Mouse (Mus musculus): ENCODE measurements around the gene Ptpn11. TPM values are rescaled to one million over a fixed set of nuclear protein-coding genes. Genes with fewer than 3 reads are reported as not detected.
A peak's percentile ranks its signal among the peaks of the same experiment; 100 is the strongest.

The Ptpn11 gene
- polyA plus RNA-seq, 1 experiment from 2014 or later = 23.6 TPM

GRCm38 (mm10) chr5:121190210-121190835 is 874 bp downstream of the Ptpn11 start:
- peak overlapping the region; percentile 92 for H3K4me2 ChIP-seq
- no peaks in the 10 kb centered on the region for H3K36me3 ChIP-seq
- WGBS = 33% methylated on average over 21 of the region's 21 CpGs
- 0 out of 2 replicates have a peak, but pooled peaks cover 5% of the 10 kb centered on the region for H3K27me3 ChIP-seq
- H3K9me3 ChIP-seq = no peaks in the 10 kb centered on the region
- H3K9ac ChIP-seq = peak overlapping the region; percentile 97
- ATAC-seq (ENCODE audit: low FRiP score) = no peak
- H3K27ac ChIP-seq = peak overlapping the region; percentile 84
- H3K4me3 ChIP-seq = peak overlapping the region; percentile 96
- H3K4me1 ChIP-seq (replicated peaks) = peaks cover 56% of the 10 kb centered on the region

GRCm38 (mm10) chr5:121189182-121189581 is 2.0 kb downstream of the Ptpn11 start:
- Histone ChIP-seq H3K4me2 (peak overlapping the region; percentile 34), H3K36me3 (no peaks in the 10 kb centered on the region), H3K4me3 (peak overlapping the region; percentile 10; the same call in 1 of the 2 replicates), H3K4me1 (replicated peaks) (peaks cover 67% of the 10 kb centered on the region), H3K27me3 (0 out of 2 replicates have a peak, but pooled peaks cover under 1% of the 10 kb centered on the region), H3K27ac (no peak overlapping the region), H3K9ac (0 out of 2 replicates have a peak overlapping the region, but pooled peaks have one; percentile 0), H3K9me3 (no peaks in the 10 kb centered on the region)
- no peak for ATAC-seq (ENCODE audit: low FRiP score)
- 82% methylated on average over 9 of the region's 9 CpGs for WGBS

- Histone ChIP-seq H3K4me2 (peak overlapping the region; percentile 4; the same call in 1 of the 2 replicates), H3K9ac (peak overlapping the region; percentile 46; the same call in 1 of the 2 replicates), H3K4me3 (no peak overlapping the region), H3K9me3 (no peaks in the 10 kb centered on the region), H3K27me3 (no peaks in the 10 kb centered on the region), H3K27ac (0 out of 2 replicates have a peak overlapping the region, but pooled peaks have one; percentile 12), H3K36me3 (no peaks in the 10 kb centered on the region), H3K4me1 (replicated peaks) (peaks cover 76% of the 10 kb centered on the region)
- ATAC-seq (ENCODE audit: low FRiP score) = no peak
- 95% methylated on average over 9 of the region's 9 CpGs for WGBS
Measured at GRCm38 (mm10) chr5:121188265-121188664, 2.9 kb downstream of the Ptpn11 start.

- no peaks in the 10 kb centered on the region for H3K27me3 ChIP-seq
- no peaks in the 10 kb centered on the region for H3K36me3 ChIP-seq
- ATAC-seq (ENCODE audit: low FRiP score) = no peak
- no peaks in the 10 kb centered on the region for H3K9me3 ChIP-seq
- H3K27ac ChIP-seq = 0 out of 2 replicates have a peak overlapping the region, but pooled peaks have one; percentile 12
- peak overlapping the region; percentile 13; the same call in 1 of the 2 replicates for H3K4me2 ChIP-seq
- H3K9ac ChIP-seq = peak overlapping the region; percentile 46
- no peak overlapping the region for H3K4me3 ChIP-seq
- 70% methylated on average over 8 of the region's 8 CpGs for WGBS
- peaks cover 83% of the 10 kb centered on the region for H3K4me1 ChIP-seq (replicated peaks)
Measured at GRCm38 (mm10) chr5:121187580-121188001, 3.6 kb downstream of the Ptpn11 start.

DNA sequence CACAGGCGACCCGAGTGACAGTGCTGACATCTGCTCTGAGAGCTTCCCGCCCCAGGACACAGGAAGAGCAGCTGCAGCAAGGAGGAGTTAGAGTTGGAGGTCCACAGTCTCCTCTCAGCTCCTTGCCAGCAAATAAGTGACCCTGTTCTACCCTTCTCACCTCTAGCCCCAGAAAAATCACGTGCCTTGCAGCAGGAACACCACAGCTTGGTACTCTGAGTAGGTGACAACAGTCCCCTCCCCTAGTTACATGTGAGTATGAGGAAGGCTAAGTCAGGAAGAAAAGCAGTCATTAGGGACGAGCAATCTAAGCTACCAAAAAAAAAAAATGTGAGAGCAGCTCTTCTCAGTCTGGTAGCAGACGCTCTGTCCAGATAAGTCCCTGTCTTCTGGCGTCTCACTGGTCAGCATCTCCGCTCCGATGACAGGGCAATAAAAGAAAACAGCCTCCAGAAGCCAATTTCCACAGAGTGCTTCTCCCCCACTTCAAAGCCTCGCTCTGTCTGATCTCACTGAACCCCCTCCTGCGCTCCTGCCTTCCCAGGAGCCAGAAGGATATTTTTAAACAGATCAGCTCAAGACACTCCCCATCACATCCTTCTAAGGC is 6.1 kb downstream of the Ptpn11 start:
- Histone ChIP-seq H3K4me3 (no peak overlapping the region), H3K4me1 (replicated peaks) (peaks cover 74% of the 10 kb centered on the region), H3K4me2 (0 out of 2 replicates have a peak overlapping the region, but pooled peaks have one; percentile 6), H3K27me3 (no peaks in the 10 kb centered on the region), H3K36me3 (no peaks in the 10 kb centered on the region), H3K9ac (0 out of 2 replicates have a peak overlapping the region, but pooled peaks have one; percentile 35), H3K9me3 (no peaks in the 10 kb centered on the region), H3K27ac (peak overlapping the region; percentile 70)
- no peak; the same call in 1 of the 2 replicates for ATAC-seq (ENCODE audit: low FRiP score)
- 58% methylated on average over 11 of the region's 11 CpGs for WGBS

DNA sequence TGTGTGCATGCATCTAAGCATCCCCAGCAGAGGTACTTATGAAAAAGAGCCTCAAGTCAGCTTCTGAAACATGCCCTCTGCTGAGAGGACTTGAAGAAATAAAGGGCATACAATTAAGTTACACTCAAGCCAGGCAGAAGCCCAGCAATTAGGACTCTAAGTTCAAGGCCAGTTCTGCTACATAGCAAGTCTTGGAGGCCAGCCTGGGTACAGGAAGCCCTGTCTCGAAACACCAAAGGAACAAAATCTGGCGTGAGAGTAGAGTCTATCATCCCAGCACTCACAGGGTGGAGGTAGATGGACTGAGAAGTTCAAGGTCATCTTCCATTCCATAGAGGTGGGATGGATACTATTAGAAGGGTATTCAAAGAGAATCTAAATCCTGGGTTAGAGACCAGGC is 6.8 kb downstream of the Ptpn11 start:
- Histone ChIP-seq H3K27me3 (no peaks in the 10 kb centered on the region), H3K36me3 (no peaks in the 10 kb centered on the region), H3K27ac (peak overlapping the region; percentile 36; the same call in 1 of the 2 replicates), H3K4me3 (no peak overlapping the region), H3K4me2 (no peak overlapping the region), H3K4me1 (replicated peaks) (peaks cover 74% of the 10 kb centered on the region), H3K9me3 (no peaks in the 10 kb centered on the region), H3K9ac (0 out of 2 replicates have a peak overlapping the region, but pooled peaks have one; percentile 35)
- ATAC-seq (ENCODE audit: low FRiP score) = no peak
- WGBS = 72% methylated on average over 2 of the region's 2 CpGs

- ATAC-seq (ENCODE audit: low FRiP score) = no peak
- no peak overlapping the region for H3K4me3 ChIP-seq
- H3K36me3 ChIP-seq = no peaks in the 10 kb centered on the region
- no peak overlapping the region for H3K27ac ChIP-seq
- peaks cover 70% of the 10 kb centered on the region for H3K4me1 ChIP-seq (replicated peaks)
- no peaks in the 10 kb centered on the region for H3K27me3 ChIP-seq
- no peak overlapping the region for H3K9ac ChIP-seq
- H3K9me3 ChIP-seq = no peaks in the 10 kb centered on the region
- WGBS = 63% methylated on average over 9 of the region's 9 CpGs
- H3K4me2 ChIP-seq = no peak overlapping the region
Measured at GRCm38 (mm10) chr5:121183269-121183668, 7.9 kb downstream of the Ptpn11 start.

GRCm38 (mm10) chr5:121179077-121179857 is 11.9 kb downstream of the Ptpn11 start:
- H3K4me2 ChIP-seq = no peak overlapping the region
- H3K36me3 ChIP-seq = 0 out of 2 replicates have a peak, but pooled peaks cover 2% of the 10 kb centered on the region
- H3K9ac ChIP-seq = no peak overlapping the region
- 60% methylated on average over 9 of the region's 9 CpGs for WGBS
- no peaks in the 10 kb centered on the region for H3K27me3 ChIP-seq
- H3K4me1 ChIP-seq (replicated peaks) = peaks cover 30% of the 10 kb centered on the region
- H3K9me3 ChIP-seq = no peaks in the 10 kb centered on the region
- H3K27ac ChIP-seq = 0 out of 2 replicates have a peak overlapping the region, but pooled peaks have one; percentile 19
- no peak overlapping the region for H3K4me3 ChIP-seq
- no peak for ATAC-seq (ENCODE audit: low FRiP score)

GRCm38 (mm10) chr5:121172835-121173234 is 18.4 kb downstream of the Ptpn11 start:
- ATAC-seq (ENCODE audit: low FRiP score) = no peak
- peaks cover 25% of the 10 kb centered on the region for H3K36me3 ChIP-seq
- WGBS = 94% methylated on average over 4 of the region's 4 CpGs
- H3K4me3 ChIP-seq = no peak overlapping the region
- no peak overlapping the region for H3K4me2 ChIP-seq
- H3K27ac ChIP-seq = no peak overlapping the region
- no peaks in the 10 kb centered on the region for H3K9me3 ChIP-seq
- H3K4me1 ChIP-seq (replicated peaks) = no peaks in the 10 kb centered on the region
- no peak overlapping the region for H3K9ac ChIP-seq
- no peaks in the 10 kb centered on the region for H3K27me3 ChIP-seq

DNA sequence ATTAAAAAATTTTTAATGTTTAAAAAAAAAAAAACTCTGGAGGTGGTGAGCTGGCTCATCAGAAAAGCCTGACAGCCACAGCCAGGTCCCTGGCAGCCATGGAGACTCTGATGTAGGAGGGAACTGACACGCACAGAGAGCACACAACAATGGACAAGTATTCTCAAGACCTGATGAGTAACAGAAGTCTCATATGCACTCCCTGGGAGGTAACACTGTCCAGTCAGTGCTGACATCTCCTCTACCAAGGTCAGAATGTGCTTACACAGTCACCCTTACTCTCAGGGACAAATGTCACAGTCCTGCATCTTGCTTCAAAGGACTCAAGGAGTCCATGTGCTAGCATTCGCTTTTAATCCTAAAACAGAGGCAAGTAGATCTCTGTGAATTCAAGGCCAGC is 21.6 kb downstream of the Ptpn11 start:
- Histone ChIP-seq H3K36me3 (peaks cover 52% of the 10 kb centered on the region), H3K9me3 (no peaks in the 10 kb centered on the region), H3K9ac (no peak overlapping the region), H3K4me1 (replicated peaks) (no peaks in the 10 kb centered on the region), H3K27ac (no peak overlapping the region), H3K27me3 (no peaks in the 10 kb centered on the region), H3K4me3 (no peak overlapping the region), H3K4me2 (no peak overlapping the region)
- WGBS = 93% methylated on average over 2 of the region's 2 CpGs
- ATAC-seq (ENCODE audit: low FRiP score) = no peak

DNA sequence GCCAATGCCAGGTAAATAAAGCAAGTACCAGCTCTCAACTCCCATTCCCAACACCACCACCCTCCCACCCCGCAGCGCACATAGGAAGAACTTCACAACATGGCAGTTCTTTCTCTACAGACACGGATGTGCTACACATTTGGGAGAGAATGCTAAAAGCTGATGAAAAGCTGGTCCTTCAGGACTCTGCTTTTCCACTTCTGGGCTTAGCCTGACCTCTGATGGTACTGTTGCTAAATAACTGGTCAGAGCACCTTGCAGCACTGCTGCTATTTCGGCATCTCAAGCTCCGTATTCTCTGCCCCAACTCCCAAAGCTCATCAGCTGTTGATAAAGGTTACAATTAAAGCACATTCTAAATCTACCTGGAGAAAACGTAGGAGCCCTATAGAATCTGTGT is 24.3 kb downstream of the Ptpn11 start:
- no peak for ATAC-seq (ENCODE audit: low FRiP score)
- Histone ChIP-seq H3K36me3 (peaks cover 80% of the 10 kb centered on the region), H3K4me2 (no peak overlapping the region), H3K4me1 (replicated peaks) (no peaks in the 10 kb centered on the region), H3K4me3 (no peak overlapping the region), H3K27me3 (no peaks in the 10 kb centered on the region), H3K9ac (no peak overlapping the region), H3K9me3 (no peaks in the 10 kb centered on the region), H3K27ac (no peak overlapping the region)
- 97% methylated on average over 6 of the region's 6 CpGs for WGBS

GRCm38 (mm10) chr5:121162923-121163322 is 28.3 kb downstream of the Ptpn11 start:
- Histone ChIP-seq H3K9me3 (no peaks in the 10 kb centered on the region), H3K9ac (no peak overlapping the region), H3K36me3 (peaks cover 92% of the 10 kb centered on the region), H3K4me3 (no peak overlapping the region), H3K4me2 (no peak overlapping the region), H3K4me1 (replicated peaks) (peaks cover 6% of the 10 kb centered on the region; the same call in 1 of the 2 replicates), H3K27me3 (no peaks in the 10 kb centered on the region), H3K27ac (no peak overlapping the region)
- ATAC-seq (ENCODE audit: low FRiP score) = no peak
- WGBS = 87% methylated on average over 7 of the region's 7 CpGs

Data from hindbrain, embryonic 13.5 days (tissue).